Mouse (Mus musculus): ENCODE results near the gene Ifngr1.

DNA sequence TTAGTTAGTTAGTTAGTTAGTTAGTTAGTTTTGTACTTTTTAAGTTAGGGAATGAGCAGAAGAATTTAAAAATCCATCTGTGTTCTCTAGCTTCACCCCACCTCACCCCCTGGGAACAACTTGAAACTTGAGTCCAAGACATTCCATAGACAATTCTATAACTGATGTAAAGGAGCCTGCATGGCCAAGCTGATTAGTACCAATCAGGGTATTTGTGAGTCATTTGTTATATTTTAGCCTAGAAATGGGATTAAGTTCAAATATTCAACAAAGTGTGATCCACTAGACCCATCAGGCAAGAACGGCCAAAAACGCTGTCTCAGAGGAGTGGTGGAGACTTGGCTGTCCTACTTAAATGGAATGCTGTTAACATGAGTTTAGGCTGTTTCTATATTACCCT, 35.6 kb downstream of the Ifngr1 start:
- TF ChIP-seq CTCF (IDR thresholded peaks at IDR 0.05; ENCODE audit: insufficient read depth, low read length): no peak
- no peak for TF ChIP-seq POLR2A (IDR thresholded peaks at IDR 0.05; ENCODE audit: borderline replicate concordance, extremely low read depth, low read depth, low read length)

All from lung, adult 2 months (tissue).